Mouse (Mus musculus) small intestine, adult 2 months (tissue): ENCODE results near the gene Polr3gl. TPM values are rescaled to one million over a fixed set of nuclear protein-coding genes. Genes with fewer than 3 reads are reported as not detected.

Source experiments
- H3K27ac ChIP-seq: fragments of 200-500 bp; 2 replicates; pipeline ENCODE4 v1.5.1; 2012; ENCODE audit warnings: low read depth, low read length, control low read depth, inconsistent platforms; ENCODE audit not compliant: insufficient read depth
- H3K27me3 ChIP-seq: fragments of 200-500 bp; 2 replicates; pipeline ENCODE4 v1.6.1; 2012; ENCODE audit warnings: mild to moderate bottlenecking, moderate library complexity, low read length, inconsistent platforms; ENCODE audit not compliant: control insufficient read depth, insufficient read depth
- H3K36me3 ChIP-seq: fragments of 200-500 bp; 2 replicates; pipeline ENCODE4 v1.6.1; 2012; ENCODE audit warnings: mild to moderate bottlenecking, low read length, control low read depth, inconsistent platforms; ENCODE audit not compliant: control insufficient read depth, insufficient read depth
- H3K4me1 ChIP-seq: fragments of 200-500 bp; 2 replicates; pipeline ENCODE4 v1.6.1; 2012; ENCODE audit warnings: low read length, inconsistent platforms, mixed read lengths; ENCODE audit not compliant: control insufficient read depth, insufficient read depth, insufficient read length
- H3K4me3 ChIP-seq: fragments of 200-500 bp; 2 replicates; pipeline ENCODE4 v1.5.1; 2012; ENCODE audit warnings: low read depth, mild to moderate bottlenecking, control low read depth, inconsistent platforms, low read length, moderate library complexity
- CTCF ChIP-seq: fragments of 200-500 bp; IDR thresholded peaks from 2 replicates; pipeline ENCODE4 v1.5.1; 2012; ENCODE audit warnings: low read depth, mild to moderate bottlenecking, control low read depth, inconsistent platforms, low read length, moderate library complexity, mixed read lengths; ENCODE audit not compliant: insufficient replicate concordance, insufficient read length; ENCODE audit errors: extremely low read depth
- POLR2A ChIP-seq: fragments of 200-500 bp; IDR thresholded peaks from 2 replicates; pipeline ENCODE4 v1.6.1; 2012; ENCODE audit warnings: low read depth, mild to moderate bottlenecking, control low read depth, inconsistent platforms, low read length, moderate library complexity
- WGBS: fragments of 180-500 bp; shearing (Covaris S2); methylation state at CpG from one replicate; pipeline ENCODE4 v1.1.7; 2018; 5-methylcytosine and 5-hydroxymethylcytosine counted together
- polyA plus RNA-seq: library from polyadenylated mRNA; depleted of rRNA; stranded (reverse); fragments of >200 nt; gene quantifications from 2 replicates; pipeline ENCODE4 v1.2.3, GENCODE M21; 2012

Gene Polr3gl
- polyA plus RNA-seq, 1 experiment = 7.9 TPM

GRCm38 (mm10) chr3:96563911-96564632 lies 29.9 kb downstream of the Polr3gl start:
- Histone ChIP-seq H3K4me3 (no peak overlapping the region), H3K36me3 (peaks cover 27% of the 10 kb centered on the region), H3K27me3 (no peaks in the 10 kb centered on the region), H3K27ac (peak overlapping the region; percentile 77), H3K4me1 (peaks cover 23% of the 10 kb centered on the region; the same call in 1 of the 2 replicates)
- TF ChIP-seq CTCF (no peak), POLR2A (no peak)
- WGBS = 4% methylated on average over 10 of the region's 10 CpGs

DNA sequence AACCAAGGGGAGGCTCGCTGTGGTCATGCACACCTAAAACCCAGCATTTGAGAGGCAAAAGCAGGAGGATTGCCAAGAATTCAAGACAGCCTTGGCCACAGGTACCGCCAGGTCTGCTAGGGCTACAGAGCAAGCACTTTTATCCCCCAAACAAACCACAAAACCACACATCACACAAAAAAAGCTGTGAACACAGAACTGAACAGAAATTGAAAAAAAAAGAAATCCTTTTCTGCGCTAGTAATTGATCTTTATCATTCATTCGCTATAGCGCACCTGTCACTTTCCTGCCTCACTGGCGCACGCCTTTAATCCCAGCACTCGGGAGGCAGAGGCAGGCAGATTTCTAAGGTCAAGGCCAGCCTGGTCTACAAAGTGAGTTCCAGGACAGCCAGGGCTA lies 30.7 kb downstream of the Polr3gl start:
- H3K4me3 ChIP-seq = no peak overlapping the region
- TF ChIP-seq CTCF = no peak
- no peak for TF ChIP-seq POLR2A
- WGBS = 47% methylated on average over 8 of the region's 8 CpGs
- no peaks in the 10 kb centered on the region for H3K27me3 ChIP-seq
- peaks cover 23% of the 10 kb centered on the region; the same call in 1 of the 2 replicates for H3K4me1 ChIP-seq
- H3K27ac ChIP-seq = peak overlapping the region; percentile 36
- H3K36me3 ChIP-seq = peaks cover 32% of the 10 kb centered on the region

DNA sequence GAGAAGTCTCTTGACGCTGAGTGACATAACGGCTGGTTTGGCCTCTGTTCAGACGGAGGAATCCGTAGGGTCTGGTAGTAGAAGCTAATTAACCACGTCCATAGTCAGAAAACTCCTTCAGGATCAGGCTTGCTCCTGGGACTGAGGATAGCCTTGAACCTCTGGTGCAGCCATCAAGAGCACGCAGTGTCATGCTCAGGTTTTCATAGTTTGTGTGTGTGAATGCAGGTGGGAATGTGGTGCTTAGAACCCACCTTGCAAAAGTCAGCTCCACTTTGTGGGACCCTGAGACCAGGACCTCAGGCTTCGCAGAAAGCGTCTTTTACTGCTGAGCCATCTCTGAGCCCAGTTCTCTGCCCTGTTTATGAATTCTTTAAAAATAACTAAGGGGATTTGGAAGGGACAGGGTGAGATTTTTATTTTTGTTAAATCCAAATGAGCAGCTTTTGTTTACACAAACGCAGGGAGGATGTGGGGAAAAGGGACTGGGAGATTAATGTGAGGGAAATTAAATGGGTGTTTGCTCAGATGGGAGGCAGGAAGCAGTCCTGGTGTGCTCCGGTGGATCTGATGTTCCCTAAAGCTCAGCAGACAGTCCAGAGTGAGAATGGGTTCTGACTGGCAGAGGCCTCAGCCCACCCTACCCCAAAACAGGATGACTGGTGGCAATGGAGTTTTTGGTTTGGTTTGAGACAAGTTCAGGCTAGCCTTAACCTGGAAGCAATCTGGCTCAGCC lies 31.9 kb downstream of the Polr3gl start:
- Histone ChIP-seq H3K27me3 (no peaks in the 10 kb centered on the region), H3K27ac (peak overlapping the region; percentile 51), H3K4me3 (peak overlapping the region; percentile 31), H3K36me3 (peaks cover 32% of the 10 kb centered on the region), H3K4me1 (peaks cover 19% of the 10 kb centered on the region; the same call in 1 of the 2 replicates)
- TF ChIP-seq POLR2A = no peak
- 17% methylated on average over 10 of the region's 10 CpGs for WGBS

GRCm38 (mm10) chr3:96560881-96561668 lies 32.9 kb downstream of the Polr3gl start:
- peak overlapping the region; percentile 75 for H3K27ac ChIP-seq
- H3K4me1 ChIP-seq = peaks cover 12% of the 10 kb centered on the region; the same call in 1 of the 2 replicates
- H3K27me3 ChIP-seq = no peaks in the 10 kb centered on the region
- TF ChIP-seq POLR2A = peak; percentile 28; the same call in 1 of the 2 replicates
- peak; percentile 24; the same call in 1 of the 2 replicates for TF ChIP-seq CTCF
- 4% methylated on average over 9 of the region's 9 CpGs for WGBS
- peaks cover 32% of the 10 kb centered on the region for H3K36me3 ChIP-seq
- peak overlapping the region; percentile 81 for H3K4me3 ChIP-seq

DNA sequence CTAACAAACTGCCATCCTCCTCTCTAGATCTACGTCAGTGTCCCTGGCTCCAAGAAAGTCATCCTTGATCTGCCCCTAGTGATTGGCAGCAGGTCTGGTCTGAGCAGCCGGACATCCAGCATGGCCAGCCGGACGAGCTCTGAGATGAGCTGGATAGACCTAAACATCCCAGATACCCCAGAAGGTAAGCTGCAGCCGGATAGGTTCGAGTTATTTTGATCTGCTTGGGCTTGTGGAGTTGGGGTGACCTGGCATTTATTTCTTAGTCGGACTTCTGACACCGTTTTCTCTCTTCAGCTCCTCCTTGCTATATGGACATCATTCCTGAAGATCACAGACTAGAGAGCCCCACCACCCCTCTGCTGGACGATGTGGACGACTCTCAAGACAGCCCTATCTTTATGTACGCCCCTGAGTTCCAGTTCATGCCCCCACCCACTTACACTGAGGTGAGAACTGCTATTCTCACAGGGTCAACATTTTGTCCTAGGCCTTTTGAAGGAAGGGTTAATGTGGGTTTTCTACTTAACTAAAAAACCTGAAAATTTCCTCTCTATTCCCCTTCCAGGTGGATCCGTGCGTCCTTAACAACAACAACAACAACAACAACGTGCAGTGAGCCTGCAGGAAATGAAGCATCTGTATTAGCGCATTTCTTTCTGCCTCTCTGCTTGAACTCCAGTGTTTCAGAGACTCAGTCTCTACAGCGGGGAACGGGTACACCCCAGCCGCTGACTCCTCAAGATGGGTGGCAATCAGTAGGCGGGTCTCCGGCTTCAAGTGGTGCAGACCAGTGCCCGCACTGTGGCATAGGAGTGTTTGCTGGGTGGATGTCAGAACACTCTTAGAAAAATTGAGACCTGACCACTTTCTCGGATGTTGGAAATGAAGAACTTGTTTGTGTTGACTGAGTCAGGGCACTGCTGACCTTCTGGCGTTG lies 33.8 kb downstream of the Polr3gl start:
- H3K4me3 ChIP-seq = peak overlapping the region; percentile 81
- peak overlapping the region; percentile 75 for H3K27ac ChIP-seq
- WGBS = 4% methylated on average over 23 of the region's 23 CpGs
- no peak for TF ChIP-seq POLR2A
- no peak for TF ChIP-seq CTCF
- H3K36me3 ChIP-seq = peaks cover 32% of the 10 kb centered on the region
- peaks cover 13% of the 10 kb centered on the region; the same call in 1 of the 2 replicates for H3K4me1 ChIP-seq
- H3K27me3 ChIP-seq = no peaks in the 10 kb centered on the region

GRCm38 (mm10) chr3:96559398-96559910 lies 34.5 kb downstream of the Polr3gl start:
- peaks cover 13% of the 10 kb centered on the region; the same call in 1 of the 2 replicates for H3K4me1 ChIP-seq
- WGBS = 1% methylated on average over 12 of the region's 12 CpGs

More at GRCm38 (mm10) chr3:96559398-96559910, 34.5 kb downstream of the Polr3gl start:
- Histone ChIP-seq H3K4me3 (peak overlapping the region; percentile 81), H3K36me3 (peaks cover 32% of the 10 kb centered on the region), H3K27me3 (no peaks in the 10 kb centered on the region), H3K27ac (peak overlapping the region; percentile 96)
- TF ChIP-seq CTCF = no peak
- TF ChIP-seq POLR2A = no peak
